In genomic region chr9:99872204-99873115, GRCm38 (mm10) we compare ENCODE assay signal across 14 mouse cellular contexts. TPM values are rescaled to one million over a fixed set of nuclear protein-coding genes. Genes with fewer than 3 reads are reported as not detected.
DNase-seq lines count a peak whose midpoint lies in the region; ATAC-seq lines count a peak whose summit lies in the region.
"Had no signal": no experiment of that assay in that cellular context is flagged by ENCODE, and none has a peak within 500 bp of the region (broad histone marks: within the 10 kb centered on the region; RNA-seq: fewer than 3 reads in every experiment).

No protein-coding gene starts in this region.

- DNase-seq in ES-CJ7 (ENCODE audit: low read depth, low spot score), result peak; percentile 79
- peak; percentile 77 for DNase-seq in embryo, embryonic 10.5 days (ENCODE audit: low spot score)
- no peak for DNase-seq in kidney, adult 18-20 months
- DNase-seq in right cerebral cortex, postnatal 10 days (ENCODE audit: low spot score in 2 of 2), result no peak
- DNase-seq: cerebellum, adult 11-12 months; gastrocnemius, postnatal 36 days; heart, postnatal 36 days; kidney, postnatal 36 days had no signal

- no peaks in the 10 kb centered on the region for H3K9me3 ChIP-seq in hindbrain, embryonic 12.5 days (replicated peaks)
- no peaks in the 10 kb centered on the region for H3K9me3 ChIP-seq in midbrain, embryonic 15.5 days
- H3K9me3 ChIP-seq in kidney, embryonic 14.5 days (ENCODE audit: control insufficient read depth, low read length), result no peaks in the 10 kb centered on the region
- H3K9me3 ChIP-seq: embryonic facial prominence, embryonic 12.5 days had no signal

- peaks cover 46% of the 10 kb centered on the region for H3K4me1 ChIP-seq in hindbrain, embryonic 12.5 days
- H3K4me1 ChIP-seq in midbrain, embryonic 15.5 days, result peaks cover 50% of the 10 kb centered on the region
- peaks cover 8% of the 10 kb centered on the region; the same call in 1 of the 2 replicates for H3K4me1 ChIP-seq in kidney, embryonic 14.5 days (ENCODE audit: control insufficient read depth, insufficient read depth, low read length)

- ATAC-seq in hindbrain, embryonic 12.5 days (ENCODE audit: low FRiP score), result peak; percentile 45
- 0 out of 2 replicates have a peak, but pooled peaks have one; percentile 10 for ATAC-seq in midbrain, embryonic 15.5 days (replicated peaks)
- ATAC-seq in kidney, embryonic 14.5 days (ENCODE audit: low FRiP score, low TSS enrichment), result no peak

- WGBS in hindbrain, embryonic 12.5 days, result 1% methylated on average over 31 of the region's 31 CpGs
- 1% methylated on average over 31 of the region's 31 CpGs for WGBS in midbrain, embryonic 15.5 days
- under 1% methylated on average over 31 of the region's 31 CpGs for WGBS in kidney, embryonic 14.5 days

- H3K9ac ChIP-seq in hindbrain, embryonic 12.5 days, result peak overlapping the region; percentile 23; the same call in 1 of the 2 replicates
- H3K9ac ChIP-seq in midbrain, embryonic 15.5 days, result peak overlapping the region; percentile 33
- no peak overlapping the region for H3K9ac ChIP-seq in kidney, embryonic 14.5 days (ENCODE audit: low read depth, low read length)
- H3K9ac ChIP-seq: embryonic facial prominence, embryonic 12.5 days had no signal

- peak overlapping the region; percentile 44 for H3K4me2 ChIP-seq in hindbrain, embryonic 12.5 days (replicated peaks)
- peak overlapping the region; percentile 42 for H3K4me2 ChIP-seq in midbrain, embryonic 15.5 days
- no peak overlapping the region for H3K4me2 ChIP-seq in kidney, embryonic 14.5 days (replicated peaks; ENCODE audit: low read depth, low read length)

- peaks cover 94% of the 10 kb centered on the region for H3K27me3 ChIP-seq in hindbrain, embryonic 12.5 days
- peaks cover 53% of the 10 kb centered on the region for H3K27me3 ChIP-seq in midbrain, embryonic 15.5 days (replicated peaks)
- H3K27me3 ChIP-seq in kidney, embryonic 14.5 days (ENCODE audit: control insufficient read depth, insufficient read depth, low read length), result peaks cover 98% of the 10 kb centered on the region

- peak overlapping the region; percentile 68 for H3K27ac ChIP-seq in hindbrain, embryonic 12.5 days
- H3K27ac ChIP-seq in midbrain, embryonic 15.5 days, result peak overlapping the region; percentile 80
- no peak overlapping the region for H3K27ac ChIP-seq in kidney, embryonic 14.5 days (ENCODE audit: low read depth, low read length)
- H3K27ac ChIP-seq: embryonic facial prominence, embryonic 12.5 days; stomach, postnatal 0 days had no signal

- no peaks in the 10 kb centered on the region for H3K36me3 ChIP-seq in hindbrain, embryonic 12.5 days
- H3K36me3 ChIP-seq in midbrain, embryonic 15.5 days (replicated peaks), result no peaks in the 10 kb centered on the region
- H3K36me3 ChIP-seq in kidney, embryonic 14.5 days (ENCODE audit: control insufficient read depth, insufficient read depth, low read length), result no peaks in the 10 kb centered on the region
- H3K36me3 ChIP-seq: embryonic facial prominence, embryonic 12.5 days had no signal

- H3K4me3 ChIP-seq in hindbrain, embryonic 12.5 days, result peak overlapping the region; percentile 26
- peak overlapping the region; percentile 38 for H3K4me3 ChIP-seq in midbrain, embryonic 15.5 days
- H3K4me3 ChIP-seq in kidney, embryonic 14.5 days (ENCODE audit: low read length), result no peak overlapping the region

RNA-seq across cellular contexts. Expression of gene Sox14, which starts 3.5 kb away (rescaled TPM):
- 15.4 and 18.3 TPM in 2 replicates for polyA plus RNA-seq in hindbrain, embryonic 12.5 days (2016; fragmentation: Nextera tagmentation; extraction: Ambion mirVana)
- polyA plus RNA-seq in midbrain, embryonic 15.5 days (2015; fragmentation: Nextera tagmentation; extraction: Ambion mirVana), result 74.3 and 90.2 TPM in 2 replicates
- polyA plus RNA-seq in kidney, embryonic 14.5 days (2014; fragmentation: Nextera tagmentation; extraction: Ambion mirVana), result not detected in 2 replicates
- polyA plus RNA-seq: liver, embryonic 16.5 days; stomach, postnatal 0 days had no signal

Comparison
In these comparisons a context has a peak if more than half of its experiments do, and no peak if none do; other contexts are left out.
1. DNase-seq: peak in ES-CJ7 (single experiment) and embryo, embryonic 10.5 days (single experiment); none in kidney, adult 18-20 months (single experiment) and right cerebral cortex, postnatal 10 days (0 of 2).
2. RNA of gene Sox14, which starts 3.5 kb away (polyA plus RNA-seq): 74.3 to 90.2 TPM in midbrain, embryonic 15.5 days and 15.4 to 18.3 TPM in hindbrain, embryonic 12.5 days; not detected in kidney, embryonic 14.5 days; every median in the first group is over 10 times any median in the second.